Mouse (Mus musculus): Measurements from ENCODE around the gene Banp. TPM values are rescaled to one million over a fixed set of nuclear protein-coding genes. Genes with fewer than 3 reads are reported as not detected.

Banp gene
- polyA plus RNA-seq, 1 experiment from 2014 or later, result 49.1 TPM

DNA sequence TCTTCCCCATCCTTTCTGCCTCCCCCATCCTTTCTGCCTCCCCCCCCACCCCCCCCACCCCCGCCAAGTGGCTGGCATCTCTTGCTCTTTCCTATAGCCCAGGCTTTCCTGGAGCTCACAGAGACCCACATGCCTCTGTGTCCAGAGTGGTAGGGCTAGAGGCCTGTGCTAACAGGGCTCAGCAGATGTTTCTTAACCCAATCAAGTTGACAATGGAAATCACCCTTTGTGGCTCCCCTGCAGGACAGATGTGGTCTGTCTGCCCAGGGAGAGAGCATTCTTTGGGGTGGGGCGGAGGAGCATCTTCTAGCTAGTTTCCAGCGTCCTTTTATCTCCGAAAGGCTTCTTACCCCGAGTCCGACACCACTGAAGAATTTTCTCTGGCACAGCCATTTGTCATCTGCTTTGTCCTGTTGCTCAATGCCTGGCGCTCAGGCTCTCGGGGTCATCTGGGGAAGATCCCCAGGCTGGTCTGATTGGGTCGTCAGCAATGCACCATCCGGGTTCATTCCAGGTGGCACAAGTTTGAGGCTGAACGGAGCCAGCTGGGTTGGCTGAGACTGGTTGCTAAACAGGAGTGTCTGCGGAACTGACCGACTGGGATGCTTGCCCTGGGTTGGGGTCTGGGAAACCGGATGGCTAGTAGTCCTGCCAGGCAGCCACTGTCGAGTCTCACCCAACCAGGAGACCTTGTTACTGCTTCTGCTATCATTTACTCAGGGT lies 118.4 kb downstream of the Banp start:
- 79% methylated on average over 15 of the region's 15 CpGs for WGBS
- peaks cover 8% of the 10 kb centered on the region; the same call in 1 of the 2 replicates for H3K27me3 ChIP-seq
- H3K9me3 ChIP-seq, result no peaks in the 10 kb centered on the region
- ATAC-seq (ENCODE audit: low FRiP score), result no peak
- H3K27ac ChIP-seq, result no peak overlapping the region
- H3K4me3 ChIP-seq (replicated peaks), result no peak overlapping the region
- H3K4me1 ChIP-seq, result no peaks in the 10 kb centered on the region
- no peak overlapping the region for H3K9ac ChIP-seq
- no peak overlapping the region for H3K4me2 ChIP-seq
- H3K36me3 ChIP-seq (replicated peaks), result no peaks in the 10 kb centered on the region

DNA sequence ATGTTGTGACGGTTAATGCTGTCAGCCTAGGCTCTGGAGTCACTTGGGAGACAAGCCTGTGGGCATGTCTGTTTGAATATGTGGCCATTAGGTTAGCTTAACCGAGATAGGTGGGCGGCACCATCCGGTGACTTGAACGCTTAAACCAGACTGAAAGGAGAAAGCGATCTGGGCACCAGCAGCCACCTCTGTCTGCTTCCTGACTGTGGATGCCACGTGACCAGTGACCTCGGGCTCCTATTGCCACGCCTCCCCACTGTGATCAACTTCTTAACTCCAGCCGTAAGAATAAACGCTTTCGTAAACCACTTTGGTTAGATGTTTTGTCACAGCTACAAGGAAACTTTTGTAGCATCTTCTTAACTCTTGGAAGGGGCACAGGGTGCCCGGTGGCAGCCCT lies 119.1 kb downstream of the Banp start:
- no peaks in the 10 kb centered on the region for H3K9me3 ChIP-seq
- no peaks in the 10 kb centered on the region for H3K36me3 ChIP-seq (replicated peaks)
- no peak overlapping the region for H3K4me3 ChIP-seq (replicated peaks)
- ATAC-seq (ENCODE audit: low FRiP score), result no peak
- H3K4me2 ChIP-seq, result no peak overlapping the region
- peaks cover 8% of the 10 kb centered on the region; the same call in 1 of the 2 replicates for H3K27me3 ChIP-seq
- no peak overlapping the region for H3K9ac ChIP-seq
- 85% methylated on average over 13 of the region's 13 CpGs for WGBS
- no peak overlapping the region for H3K27ac ChIP-seq
- no peaks in the 10 kb centered on the region for H3K4me1 ChIP-seq

DNA sequence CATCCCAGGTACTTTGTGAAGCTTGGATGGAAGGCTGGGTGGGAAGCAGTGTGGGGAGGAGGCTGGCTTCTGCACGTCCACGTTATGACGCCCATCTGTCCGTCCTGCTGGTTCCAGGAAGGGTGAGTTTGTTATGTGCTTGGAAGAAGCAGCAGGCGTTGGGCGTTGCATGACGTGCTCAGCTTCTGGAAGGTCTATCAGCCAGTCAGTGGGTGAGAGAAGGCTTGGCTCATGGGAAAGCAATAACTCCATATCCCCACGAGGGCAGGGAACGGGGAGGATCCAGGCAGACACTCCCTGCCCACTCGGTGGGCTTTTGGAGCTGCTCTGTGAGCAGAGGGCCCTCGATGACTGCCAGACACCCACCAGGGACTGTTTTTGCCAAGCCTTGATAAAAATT lies 119.7 kb downstream of the Banp start:
- no peaks in the 10 kb centered on the region for H3K4me1 ChIP-seq
- ATAC-seq (ENCODE audit: low FRiP score), result no peak
- no peaks in the 10 kb centered on the region for H3K9me3 ChIP-seq
- H3K9ac ChIP-seq, result no peak overlapping the region
- H3K36me3 ChIP-seq (replicated peaks), result no peaks in the 10 kb centered on the region
- no peak overlapping the region for H3K27ac ChIP-seq
- 90% methylated on average over 11 of the region's 11 CpGs for WGBS
- H3K4me2 ChIP-seq, result no peak overlapping the region
- H3K27me3 ChIP-seq, result peaks cover 8% of the 10 kb centered on the region; the same call in 1 of the 2 replicates
- no peak overlapping the region for H3K4me3 ChIP-seq (replicated peaks)

DNA sequence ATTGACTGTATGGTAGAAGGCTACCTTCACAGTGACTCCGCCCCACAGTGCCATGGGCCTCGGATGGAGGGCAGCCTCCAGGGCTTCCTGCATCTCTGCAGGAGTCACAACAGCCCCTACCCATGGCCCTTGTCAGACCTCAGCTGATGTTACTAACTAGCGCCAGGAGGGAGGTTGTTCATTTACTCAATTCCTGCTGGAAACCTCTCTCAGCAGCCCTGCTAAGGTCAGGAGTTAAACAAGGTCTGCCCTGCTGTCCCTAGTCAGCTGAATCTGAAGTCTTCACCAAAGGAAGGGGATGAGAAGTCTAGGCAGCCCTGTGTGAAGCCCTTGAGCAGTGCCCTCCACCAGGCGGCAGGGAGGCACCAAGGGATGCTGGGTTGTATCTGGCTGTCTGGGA lies 121.6 kb downstream of the Banp start:
- Histone ChIP-seq H3K9me3 (no peaks in the 10 kb centered on the region), H3K4me2 (no peak overlapping the region), H3K4me1 (no peaks in the 10 kb centered on the region), H3K36me3 (replicated peaks) (no peaks in the 10 kb centered on the region), H3K4me3 (replicated peaks) (no peak overlapping the region), H3K27me3 (peaks cover 8% of the 10 kb centered on the region; the same call in 1 of the 2 replicates), H3K27ac (no peak overlapping the region), H3K9ac (no peak overlapping the region)
- 67% methylated on average over 4 of the region's 4 CpGs for WGBS
- no peak for ATAC-seq (ENCODE audit: low FRiP score)

DNA sequence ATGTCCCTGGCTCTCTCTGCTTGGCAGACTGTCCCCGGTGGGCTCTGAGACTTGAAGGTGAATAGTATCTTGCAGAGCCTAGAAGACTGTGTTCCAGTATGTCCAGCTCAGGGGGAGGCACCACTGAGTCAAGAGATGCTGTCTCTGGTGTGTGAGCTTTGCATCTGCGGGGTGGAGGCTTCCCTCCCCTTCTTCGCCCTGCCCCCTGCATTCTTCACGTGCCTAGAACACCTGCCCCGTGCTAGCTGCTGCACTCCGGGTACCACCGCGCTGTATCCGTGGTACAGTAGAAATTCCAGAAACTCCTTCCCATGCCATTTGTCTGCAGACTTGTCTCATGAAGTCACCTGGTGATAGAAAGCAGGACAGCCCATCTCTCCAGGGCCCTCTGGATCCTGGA lies 124.4 kb downstream of the Banp start:
- no peak overlapping the region for H3K4me3 ChIP-seq (replicated peaks)
- H3K27me3 ChIP-seq, result peaks cover 11% of the 10 kb centered on the region; the same call in 1 of the 2 replicates
- H3K9ac ChIP-seq, result no peak overlapping the region
- H3K27ac ChIP-seq, result no peak overlapping the region
- ATAC-seq (ENCODE audit: low FRiP score), result no peak
- WGBS, result 85% methylated on average over 9 of the region's 9 CpGs
- no peak overlapping the region for H3K4me2 ChIP-seq
- no peaks in the 10 kb centered on the region for H3K4me1 ChIP-seq
- H3K36me3 ChIP-seq (replicated peaks), result no peaks in the 10 kb centered on the region
- H3K9me3 ChIP-seq, result no peaks in the 10 kb centered on the region

DNA sequence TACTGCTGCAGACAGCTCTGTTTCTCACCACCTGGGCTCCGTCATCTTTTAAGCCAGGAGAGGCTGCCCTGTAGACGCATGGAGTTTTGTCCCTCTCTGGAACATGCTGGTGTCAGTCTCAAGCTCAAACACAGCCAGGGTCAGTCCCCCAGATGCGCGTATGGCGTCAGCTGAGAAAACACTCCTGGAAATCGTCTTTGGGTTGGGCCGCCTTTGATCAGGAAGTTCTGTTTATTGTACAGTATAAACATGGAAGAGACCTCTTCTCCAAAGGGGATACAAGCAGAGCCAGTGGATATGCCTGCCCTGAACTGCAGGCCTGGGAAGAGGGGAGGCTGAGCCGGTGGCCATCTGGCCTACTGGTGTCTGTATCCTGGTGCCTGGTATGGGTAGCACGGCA lies 124.9 kb downstream of the Banp start:
- no peak overlapping the region for H3K4me2 ChIP-seq
- no peak overlapping the region for H3K9ac ChIP-seq
- no peaks in the 10 kb centered on the region for H3K4me1 ChIP-seq
- H3K4me3 ChIP-seq (replicated peaks), result no peak overlapping the region
- H3K36me3 ChIP-seq (replicated peaks), result no peaks in the 10 kb centered on the region
- H3K27ac ChIP-seq, result no peak overlapping the region
- no peak for ATAC-seq (ENCODE audit: low FRiP score)
- H3K27me3 ChIP-seq, result peaks cover 8% of the 10 kb centered on the region; the same call in 1 of the 2 replicates
- 87% methylated on average over 9 of the region's 9 CpGs for WGBS
- H3K9me3 ChIP-seq, result no peaks in the 10 kb centered on the region

DNA sequence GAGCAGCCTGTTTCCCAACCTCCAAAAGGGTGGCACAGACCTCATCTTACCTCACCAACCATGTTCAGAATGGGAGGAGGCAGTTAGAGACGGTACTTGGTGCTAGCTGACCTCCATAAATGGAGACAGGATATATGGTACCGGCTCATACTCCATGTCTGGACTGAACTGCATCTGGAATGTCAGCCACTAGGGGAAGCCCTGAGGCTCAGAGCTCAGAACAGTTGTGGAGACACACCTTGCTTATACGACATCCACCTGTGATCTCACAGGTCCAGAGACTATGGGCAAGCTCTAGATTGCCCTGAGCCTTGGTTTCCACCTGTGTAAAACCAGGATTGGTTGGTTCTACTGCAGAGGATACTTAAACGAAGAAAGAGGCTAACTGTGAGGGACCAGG lies 125.4 kb downstream of the Banp start:
- H3K9ac ChIP-seq, result no peak overlapping the region
- peaks cover 8% of the 10 kb centered on the region; the same call in 1 of the 2 replicates for H3K27me3 ChIP-seq
- 87% methylated on average over 4 of the region's 4 CpGs for WGBS
- no peak overlapping the region for H3K4me2 ChIP-seq
- H3K9me3 ChIP-seq, result no peaks in the 10 kb centered on the region
- H3K4me1 ChIP-seq, result no peaks in the 10 kb centered on the region
- H3K4me3 ChIP-seq (replicated peaks), result no peak overlapping the region
- H3K27ac ChIP-seq, result no peak overlapping the region
- no peaks in the 10 kb centered on the region for H3K36me3 ChIP-seq (replicated peaks)
- ATAC-seq (ENCODE audit: low FRiP score), result no peak

DNA sequence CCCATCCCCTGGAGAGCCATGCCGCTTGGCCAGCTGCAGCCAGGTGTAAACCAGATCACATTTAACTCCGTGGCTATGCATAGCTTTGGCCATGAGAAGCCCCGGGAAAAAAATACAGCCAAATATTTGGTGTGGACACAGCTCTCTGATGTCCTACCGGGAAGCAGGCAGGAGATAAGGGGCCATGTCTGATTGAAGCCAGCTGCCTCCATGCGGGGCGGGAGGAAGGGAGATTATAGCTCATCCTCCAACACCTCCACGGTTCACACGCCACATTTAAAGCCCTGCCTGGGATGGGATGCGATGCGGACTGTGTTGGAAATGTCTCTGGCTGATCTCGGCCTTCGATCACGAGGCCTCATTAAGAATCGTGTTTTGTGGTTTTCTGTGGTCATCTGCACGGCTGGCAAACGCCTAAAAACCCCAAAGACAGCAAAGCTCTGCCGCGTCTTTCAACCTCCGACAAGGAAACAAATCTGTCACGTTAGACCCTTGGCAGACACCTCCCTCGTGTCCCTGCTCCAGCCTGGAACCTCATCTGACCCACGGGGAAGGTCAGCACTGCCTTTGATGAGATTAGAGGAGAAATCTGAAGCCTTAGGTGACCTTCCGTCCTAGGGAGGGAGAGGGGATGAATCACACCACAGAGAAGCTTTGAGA lies 126.8 kb downstream of the Banp start:
- H3K36me3 ChIP-seq (replicated peaks), result no peaks in the 10 kb centered on the region
- no peak overlapping the region for H3K4me2 ChIP-seq
- H3K9ac ChIP-seq, result no peak overlapping the region
- no peak overlapping the region for H3K4me3 ChIP-seq (replicated peaks)
- H3K27me3 ChIP-seq, result 0 out of 2 replicates have a peak, but pooled peaks cover 4% of the 10 kb centered on the region
- no peak for ATAC-seq (ENCODE audit: low FRiP score)
- no peak overlapping the region for H3K27ac ChIP-seq
- no peaks in the 10 kb centered on the region for H3K9me3 ChIP-seq
- no peaks in the 10 kb centered on the region for H3K4me1 ChIP-seq
- WGBS, result 58% methylated on average over 23 of the region's 23 CpGs

DNA sequence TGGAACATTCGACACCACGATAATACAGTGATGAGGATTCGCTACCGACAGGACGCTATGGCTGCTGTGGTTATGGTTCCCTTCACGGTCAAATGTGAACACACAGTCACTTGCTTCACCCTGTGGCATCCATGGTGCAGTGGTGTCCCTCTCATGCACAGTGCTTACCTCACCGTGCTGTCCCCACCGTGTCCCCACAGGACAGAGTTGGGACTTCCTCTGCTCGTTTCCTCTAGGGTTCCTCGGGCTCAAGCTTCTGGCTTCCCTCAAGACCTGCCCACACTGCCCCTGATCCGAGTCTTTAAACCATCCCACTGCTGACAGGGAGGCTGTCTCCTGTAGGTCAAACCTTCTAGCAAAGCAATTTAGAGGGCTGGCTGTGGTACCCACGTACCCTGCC lies 128.8 kb downstream of the Banp start:
- Histone ChIP-seq H3K4me1 (no peaks in the 10 kb centered on the region), H3K36me3 (replicated peaks) (no peaks in the 10 kb centered on the region), H3K27me3 (0 out of 2 replicates have a peak, but pooled peaks cover 4% of the 10 kb centered on the region), H3K4me3 (replicated peaks) (no peak overlapping the region), H3K9ac (no peak overlapping the region), H3K4me2 (no peak overlapping the region), H3K9me3 (no peaks in the 10 kb centered on the region), H3K27ac (no peak overlapping the region)
- no peak for ATAC-seq (ENCODE audit: low FRiP score)
- WGBS, result 89% methylated on average over 12 of the region's 12 CpGs

Small RNA genes lying within 50 kb of the gene (microRNA-seq; reads per million reads assigned to microRNA genes)
- gene Mir7237, result 0.73 reads per million

Other genes with a start within 250 kb of the Banp start
- gene Jph3, start 220.1 kb upstream of the Banp start, polyA plus RNA-seq (2016; fragmentation: Nextera tagmentation; extraction: Ambion mirVana), result 27.4 and 30.1 TPM in 2 replicates
- 53.1 and 53.9 TPM in 2 replicates for gene Klhdc4, start 120.2 kb upstream of the Banp start, polyA plus RNA-seq (2016; fragmentation: Nextera tagmentation; extraction: Ambion mirVana)
- gene Slc7a5, start 42.1 kb upstream of the Banp start, polyA plus RNA-seq (2016; fragmentation: Nextera tagmentation; extraction: Ambion mirVana), result 34.7 and 37.6 TPM in 2 replicates
- 0.31 TPM in 1 of 2 replicates, not detected in the other for gene Car5a, start 4.8 kb upstream of the Banp start, polyA plus RNA-seq (2016; fragmentation: Nextera tagmentation; extraction: Ambion mirVana)

Data from forebrain, embryonic 12.5 days (tissue).